Mouse (Mus musculus) adipocyte (in vitro differentiated cells): ENCODE results near the gene Olfr1183.
"Not testable (repeated sequence)": the region's sequence is repeated elsewhere in the genome, so short reads cannot be mapped to it uniquely, and the experiment has no call there.

Source experiments
- DNase-seq: peaks from one replicate; pipeline ENCODE4 v3.0.0-alpha.2; 2016; ENCODE audit warnings: low spot score

The Olfr1183 gene

DNA sequence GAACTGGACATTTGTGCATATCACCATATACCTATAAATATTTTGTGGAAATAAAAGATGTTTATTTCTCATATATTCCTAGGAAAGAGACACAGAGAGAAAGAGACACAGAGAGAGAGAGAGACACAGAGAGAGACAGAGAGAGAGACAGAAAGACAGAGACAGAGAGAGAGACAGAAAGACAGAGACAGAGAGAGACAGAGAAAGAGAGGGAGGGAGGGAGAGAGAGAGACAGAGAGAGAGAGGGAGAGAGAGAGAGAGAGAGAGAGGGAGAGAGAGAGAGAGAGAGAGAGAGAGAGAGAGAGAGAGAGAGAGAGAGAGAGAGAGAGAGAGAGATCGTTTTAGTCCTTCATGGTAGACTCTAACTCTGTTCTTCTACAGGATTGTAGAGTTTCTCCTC lies at the start of gene Olfr1183:
Gene Olfr1183, plus strand, starts transcription at position 301 of the 400 bp plus-strand sequence.
- not testable (repeated sequence) for DNase-seq

DNA sequence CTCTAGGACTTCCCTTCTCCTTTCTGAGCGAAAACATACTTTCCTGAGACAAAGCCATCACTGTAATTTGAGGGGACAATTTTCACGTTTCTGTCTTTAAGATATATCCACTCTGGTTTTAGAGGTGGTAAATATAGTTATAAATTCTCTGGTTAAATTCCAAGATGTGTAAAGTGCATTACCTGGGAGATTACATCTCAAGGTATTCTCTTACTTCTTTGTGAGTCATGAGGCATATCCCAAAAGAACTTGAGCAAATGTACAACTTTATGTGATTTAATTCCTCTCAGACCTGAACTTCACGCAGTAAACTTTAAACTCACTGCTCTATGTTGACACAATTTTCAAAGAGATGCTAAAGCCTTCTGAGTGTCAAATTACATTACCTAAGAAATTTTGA lies 48.3 kb upstream of the Olfr1183 start, which contains the start of gene Olfr1179:
Gene Olfr1179, minus strand, starts transcription at position 101 of the 400 bp plus-strand sequence.
- DNase-seq = no peak

DNA sequence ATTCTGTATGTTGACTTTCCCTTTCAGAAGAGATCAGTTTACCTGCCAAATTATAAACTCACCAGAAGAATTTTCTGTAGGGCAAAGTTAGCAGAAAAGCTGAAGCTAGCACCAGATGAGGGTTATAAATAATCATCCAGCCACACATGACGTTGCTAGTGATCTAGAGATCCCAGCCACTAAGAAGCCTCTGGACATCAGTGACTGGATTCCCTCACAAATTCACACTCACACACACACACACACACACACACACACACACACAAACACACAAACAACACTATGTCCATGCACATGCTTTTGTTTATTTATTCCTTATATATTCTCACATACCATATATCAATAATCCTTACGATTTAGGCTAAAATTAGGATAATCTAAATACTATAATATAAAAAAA lies 35.6 kb upstream of the Olfr1183 start, which contains the start of gene Olfr1180:
Gene Olfr1180, minus strand, starts transcription at position 101 of the 400 bp plus-strand sequence.
- DNase-seq = no peak

DNA sequence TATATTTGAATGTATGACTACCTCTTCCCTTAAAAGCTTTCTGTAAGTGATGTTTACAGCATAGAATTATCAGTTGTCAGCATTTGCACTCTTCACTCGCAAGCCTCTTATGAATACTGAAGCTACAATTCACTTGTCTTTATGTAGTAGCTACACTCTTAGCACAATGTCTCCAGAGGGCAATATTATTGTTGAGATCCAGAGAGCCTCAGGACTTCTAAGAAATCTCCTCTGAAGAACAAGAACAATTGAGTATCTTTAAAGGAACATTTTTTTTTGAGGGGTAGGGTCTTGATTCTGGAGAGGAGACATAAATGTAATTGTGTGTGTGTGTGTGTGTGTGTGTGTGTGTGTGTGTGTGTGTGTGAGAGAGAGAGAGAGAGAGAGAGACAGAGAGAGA lies 28.6 kb upstream of the Olfr1183 start, which contains the start of gene Olfr1181:
Gene Olfr1181, minus strand, starts transcription at position 101 of the 400 bp plus-strand sequence.
- DNase-seq = no peak

DNA sequence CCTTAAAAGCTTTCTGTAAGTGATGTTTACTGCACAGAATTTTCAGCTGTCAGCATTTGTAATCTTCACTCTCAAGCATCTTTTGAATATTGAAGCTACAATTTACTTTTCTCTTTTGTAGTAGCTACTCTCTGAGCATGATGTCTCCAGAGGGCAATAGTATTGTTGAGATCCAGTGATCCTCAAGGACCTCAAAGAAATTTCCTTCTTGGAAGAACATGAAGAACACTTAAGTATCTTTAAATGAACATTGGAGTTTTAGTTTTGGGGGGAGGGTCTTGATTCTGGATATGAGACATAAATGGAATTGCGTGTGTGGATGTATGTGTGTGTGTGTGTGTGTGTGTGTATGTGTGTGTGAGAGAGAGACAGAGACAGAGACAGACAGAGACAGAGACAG lies 5.6 kb upstream of the Olfr1183 start, which contains the start of gene Gm13757:
Gene Gm13757, minus strand, starts transcription at position 101 of the 400 bp plus-strand sequence.
- no peak for DNase-seq

DNA sequence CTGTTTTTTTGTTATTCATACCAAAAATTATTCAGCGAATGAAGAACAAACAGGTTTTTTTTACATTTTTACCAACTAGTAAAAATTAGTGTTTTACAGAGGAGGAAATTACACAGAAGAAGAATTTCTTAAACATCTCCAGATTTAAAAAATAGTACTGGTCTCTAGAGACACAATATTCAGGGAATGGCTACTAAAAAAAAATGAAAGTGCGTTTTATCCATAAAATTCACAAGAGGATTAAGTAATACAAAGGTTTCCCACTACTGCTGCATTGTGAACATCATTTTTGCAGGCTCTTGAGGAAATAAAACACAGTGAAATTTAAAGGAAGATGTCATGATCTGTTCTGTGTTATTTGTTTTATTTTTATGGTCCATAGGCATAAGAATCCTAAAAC lies 28.6 kb downstream of the Olfr1183 start, which contains the start of gene Olfr1184:
Gene Olfr1184, plus strand, starts transcription at position 301 of the 400 bp plus-strand sequence.
- no peak for DNase-seq

DNA sequence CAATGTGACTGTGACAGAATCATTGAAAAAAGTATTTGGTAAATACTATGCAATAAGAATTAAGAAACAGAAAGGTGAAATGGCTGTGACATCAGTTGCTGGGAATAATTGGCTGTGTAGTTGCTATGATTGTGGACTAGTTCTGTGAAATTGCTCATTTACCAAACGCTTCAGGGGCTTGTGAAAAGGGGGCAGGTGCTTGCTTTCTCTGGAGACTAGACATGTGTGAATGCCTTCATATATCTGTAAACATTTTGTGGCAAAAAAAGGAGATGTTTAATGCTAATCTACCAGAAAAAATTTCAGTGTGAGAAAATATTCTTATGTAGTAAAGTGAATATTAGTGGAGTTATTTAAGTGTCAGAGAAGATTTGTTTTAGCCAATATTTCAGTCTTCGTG lies 38.4 kb downstream of the Olfr1183 start, which contains the start of gene Olfr1185-ps1:
Gene Olfr1185-ps1, plus strand, starts transcription at position 301 of the 400 bp plus-strand sequence.
- no peak for DNase-seq

DNA sequence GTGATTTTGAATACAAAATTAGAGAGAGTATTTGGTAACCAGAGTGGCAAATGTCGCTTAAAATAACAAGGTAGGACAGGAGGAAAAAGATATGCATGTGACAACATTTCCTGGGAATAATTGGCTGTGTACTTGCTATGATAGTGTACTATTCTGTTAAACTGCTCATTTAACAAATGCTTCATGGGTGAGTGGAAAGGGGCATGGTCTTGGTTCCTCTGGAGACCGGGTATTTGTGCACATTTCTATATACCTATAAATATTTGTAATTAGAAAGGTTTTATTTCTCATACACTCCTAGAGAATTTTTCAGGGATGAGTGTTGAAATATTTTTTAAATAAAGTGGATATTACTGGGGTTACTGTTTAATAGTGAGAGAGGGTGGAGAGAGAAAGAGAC lies 63.6 kb downstream of the Olfr1183 start, which contains the start of gene Olfr1186:
Gene Olfr1186, plus strand, starts transcription at position 301 of the 400 bp plus-strand sequence.
- DNase-seq = no peak
